Mouse (Mus musculus): Measurements from ENCODE around the gene Ugcg. TPM values are rescaled to one million over a fixed set of nuclear protein-coding genes. Genes with fewer than 3 reads are reported as not detected.
A peak's percentile ranks its signal among the peaks of the same experiment; 100 is the strongest.

The Ugcg gene
- total RNA-seq (2012; rRNA removed) (39.1 and 45.4 TPM in 2 replicates), polyA plus RNA-seq (2012; ENCODE audit: insufficient read depth in 1 of 2, insufficient read length in 2 of 2, low read depth in 1 of 2, low replicate concordance in 2 of 2, missing spikeins in 1 of 2) (10 to 100 TPM in 1 of 2 experiments, not detected in 1; 30.8 TPM)

DNA sequence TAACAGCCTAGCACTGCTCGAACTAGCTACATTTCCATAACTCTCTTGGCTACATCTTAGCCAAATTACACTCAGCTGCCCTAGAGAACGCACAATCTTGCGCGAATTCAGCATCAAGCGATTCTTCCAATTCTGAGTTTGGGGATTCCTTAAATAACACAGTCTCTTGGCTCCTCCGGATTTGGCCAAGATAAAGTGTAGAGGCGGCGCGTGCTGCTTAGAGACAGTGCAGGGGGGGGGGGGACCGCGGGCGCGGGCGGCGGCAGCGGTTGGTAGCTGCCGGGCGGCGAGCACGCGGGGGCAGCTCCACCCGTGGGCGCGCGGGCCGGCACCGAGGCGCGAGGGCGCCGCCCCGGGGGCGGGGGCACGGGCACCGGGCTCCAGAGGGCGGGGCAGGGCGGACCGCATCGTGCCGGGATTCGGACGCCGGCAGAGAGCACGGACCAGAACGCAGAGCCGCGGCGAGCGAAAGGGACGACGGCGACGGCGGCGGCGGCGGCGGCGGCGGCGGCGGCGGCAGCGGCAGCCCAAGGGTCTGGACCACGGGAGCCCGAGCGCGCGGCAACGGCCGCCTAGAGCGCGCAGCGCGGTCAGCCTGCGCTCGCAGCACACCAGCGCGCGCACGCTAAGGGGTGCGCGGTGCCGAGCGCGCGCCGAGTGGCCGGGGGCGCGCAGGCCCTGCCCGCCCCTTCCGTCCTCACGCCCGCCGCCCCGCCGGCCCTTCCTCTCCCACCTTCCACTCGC is at the start of gene Ugcg:
Gene Ugcg, plus strand, starts transcription at position 456 of the 744 bp plus-strand sequence.
- H3K36me3 ChIP-seq (ENCODE audit: control insufficient read depth in 1 of 2, insufficient read depth in 2 of 2, low read length in 2 of 2), result peaks cover 0 to 40% of the 10 kb centered on the region in 2 experiments; a peak in 3 of 4 replicates
- TF ChIP-seq ZMIZ1 (IDR thresholded peaks at IDR 0.05; ENCODE audit: low read depth, low read length), result peak; percentile 4; the same call in 1 of the 2 replicates
- 0 out of 2 replicates have a peak, but pooled peaks have one; percentile 4 for TF ChIP-seq GATA1 (IDR thresholded peaks at IDR 0.05; ENCODE audit: low read depth, low read length)
- no peak; the same call in 1 of the 2 replicates for TF ChIP-seq BHLHE40 (IDR thresholded peaks at IDR 0.05; ENCODE audit: borderline replicate concordance, low read depth, low read length)
- no peak for TF ChIP-seq CHD1 (IDR thresholded peaks at IDR 0.05; ENCODE audit: low read depth, low read length)
- 0 out of 2 replicates have a peak, but pooled peaks have one; percentile 2 for TF ChIP-seq TCF12 (IDR thresholded peaks at IDR 0.05; ENCODE audit: low read depth, low read length)
- no peak for TF ChIP-seq MAFK (IDR thresholded peaks at IDR 0.05; ENCODE audit: borderline replicate concordance, low read depth, low read length)
- no peak for TF ChIP-seq GABPA (IDR thresholded peaks at IDR 0.05; ENCODE audit: low read depth, low read length)
- peak; percentile 44 to 59; a peak in 3 of 4 replicates for TF ChIP-seq POLR2A (IDR thresholded peaks at IDR 0.05; ENCODE audit: control insufficient read depth in 1 of 2, insufficient read depth in 1 of 2, low read depth in 1 of 2, low read length in 2 of 2, poor library complexity in 1 of 2)
- no peak for TF ChIP-seq RCOR1 (IDR thresholded peaks at IDR 0.05; ENCODE audit: low read depth, low read length)
- peak; percentile 32; the same call in 1 of the 2 replicates for TF ChIP-seq MXI1 (IDR thresholded peaks at IDR 0.05; ENCODE audit: low read depth, low read length)
- TF ChIP-seq SIN3A (IDR thresholded peaks at IDR 0.05; ENCODE audit: low read length), result peak; percentile 65
- TF ChIP-seq ETS1 (IDR thresholded peaks at IDR 0.05; ENCODE audit: low read depth, low read length), result 0 out of 2 replicates have a peak, but pooled peaks have one; percentile 22
- no peak for TF ChIP-seq JUND (IDR thresholded peaks at IDR 0.05; ENCODE audit: low read depth, low read length)
- no peak for TF ChIP-seq USF2 (IDR thresholded peaks at IDR 0.05; ENCODE audit: borderline replicate concordance in 1 of 2, insufficient read depth in 1 of 2, low read depth in 1 of 2, low read length in 2 of 2)
- peak in 1 of 2 experiments; percentile 21; a peak in 1 of 4 replicates for TF ChIP-seq EP300 (IDR thresholded peaks at IDR 0.05; ENCODE audit: low read depth in 1 of 2, low read length in 2 of 2)
- no peak for TF ChIP-seq UBTF (IDR thresholded peaks at IDR 0.05; ENCODE audit: borderline replicate concordance, insufficient read depth, low read depth, low read length)
- TF ChIP-seq POLR2AphosphoS2 (IDR thresholded peaks at IDR 0.05; ENCODE audit: low read length), result no peak
- no peak for TF ChIP-seq NELFE (IDR thresholded peaks at IDR 0.05; ENCODE audit: low read depth, low read length)
- no peak for TF ChIP-seq SMC3 (IDR thresholded peaks at IDR 0.05; ENCODE audit: low read depth, low read length)
- TF ChIP-seq MYB (IDR thresholded peaks at IDR 0.05; ENCODE audit: low read depth, low read length), result no peak
- TF ChIP-seq NRF1 (IDR thresholded peaks at IDR 0.05; ENCODE audit: insufficient read depth, low read depth, low read length, poor library complexity, severe bottlenecking), result peak; percentile 45; the same call in 1 of the 2 replicates
- TF ChIP-seq HCFC1 (IDR thresholded peaks at IDR 0.05; ENCODE audit: low read depth, low read length), result no peak
- TF ChIP-seq MAX (IDR thresholded peaks at IDR 0.05; ENCODE audit: low read length), result peak; percentile 24; the same call in 1 of the 2 replicates
- TF ChIP-seq RAD21 (IDR thresholded peaks at IDR 0.05; ENCODE audit: low read depth, low read length), result no peak
- H3K27ac ChIP-seq (ENCODE audit: control insufficient read depth, low read depth, low read length), result peak within 1 kb of the TSS; percentile 90
- no peaks in the 10 kb centered on the region for H3K9me3 ChIP-seq (replicated peaks; ENCODE audit: insufficient read depth, low read length)
- peak within 1 kb of the TSS; percentile 98 for H3K9ac ChIP-seq (ENCODE audit: control insufficient read depth, low read depth, low read length, poor library complexity, severe bottlenecking)
- peak; percentile 86 for DNase-seq (ENCODE audit: low read depth, low spot score)
- peaks cover 36% of the 10 kb centered on the region for H3K79me2 ChIP-seq (ENCODE audit: control insufficient read depth, insufficient read depth, low read length, poor library complexity)
- H3K4me1 ChIP-seq (ENCODE audit: control insufficient read depth in 1 of 2, insufficient read depth in 2 of 2, low read length in 2 of 2), result peaks cover 17 to 20% of the 10 kb centered on the region in 2 experiments
- H3K27me3 ChIP-seq (ENCODE audit: control insufficient read depth in 1 of 2, insufficient read depth in 2 of 2, low read length in 2 of 2), result no peaks in the 10 kb centered on the region
- H3K4me3 ChIP-seq (ENCODE audit: control insufficient read depth in 1 of 2, insufficient read depth in 1 of 2, low read depth in 2 of 2, low read length in 2 of 2), result peak within 1 kb of the TSS; percentile 96 to 100
